Mouse (Mus musculus) brain, embryonic 14.5 days (tissue): Measurements from ENCODE around the gene Ech1.

ENCODE experiments used
- CTCF ChIP-seq: fragments of 200-500 bp; IDR thresholded peaks from 2 replicates; pipeline ENCODE4 v1.5.1; 2012; ENCODE audit warnings: inconsistent platforms, mild to moderate bottlenecking, moderate library complexity, borderline replicate concordance; ENCODE audit not compliant: insufficient read depth, insufficient read length; ENCODE audit errors: extremely low read depth
- POLR2A ChIP-seq: fragments of 200-500 bp; IDR thresholded peaks from 2 replicates; pipeline ENCODE4 v1.6.1; 2012; ENCODE audit warnings: mild to moderate bottlenecking, inconsistent platforms, borderline replicate concordance; ENCODE audit not compliant: poor library complexity, insufficient read depth, insufficient read length, severe bottlenecking; ENCODE audit errors: extremely low read depth

DNA sequence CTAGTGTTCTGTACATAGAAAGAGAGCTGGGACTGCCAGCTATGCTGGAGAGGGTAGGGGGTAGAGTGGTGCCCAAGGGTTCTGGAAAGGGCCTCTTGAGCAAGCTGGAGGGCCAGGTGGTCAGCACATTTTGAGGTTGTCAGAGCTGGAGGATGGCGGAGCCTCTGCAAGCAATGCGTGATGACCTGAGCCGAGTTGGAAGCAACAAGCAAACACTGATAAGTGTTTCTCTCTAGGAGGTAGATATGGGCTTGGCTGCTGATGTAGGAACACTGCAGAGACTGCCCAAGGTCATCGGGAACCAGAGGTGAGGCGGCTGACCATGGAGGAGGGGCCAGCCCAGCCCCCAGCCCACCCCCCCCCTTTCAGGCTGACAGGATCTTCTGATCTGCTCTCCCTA lies 6.0 kb downstream of the Ech1 start:
- no peak for TF ChIP-seq CTCF
- no peak for TF ChIP-seq POLR2A
